Mouse (Mus musculus) cerebellum, postnatal 25 days (tissue): ENCODE measurements around the gene Bcl2l1.

ENCODE experiments used
- DNase-seq, 2 experiments: peaks; one replicate each; pipeline ENCODE4 v3.0.0; 2021; ENCODE audit warnings: mixed read lengths in 2 of 2

The Bcl2l1 gene

DNA sequence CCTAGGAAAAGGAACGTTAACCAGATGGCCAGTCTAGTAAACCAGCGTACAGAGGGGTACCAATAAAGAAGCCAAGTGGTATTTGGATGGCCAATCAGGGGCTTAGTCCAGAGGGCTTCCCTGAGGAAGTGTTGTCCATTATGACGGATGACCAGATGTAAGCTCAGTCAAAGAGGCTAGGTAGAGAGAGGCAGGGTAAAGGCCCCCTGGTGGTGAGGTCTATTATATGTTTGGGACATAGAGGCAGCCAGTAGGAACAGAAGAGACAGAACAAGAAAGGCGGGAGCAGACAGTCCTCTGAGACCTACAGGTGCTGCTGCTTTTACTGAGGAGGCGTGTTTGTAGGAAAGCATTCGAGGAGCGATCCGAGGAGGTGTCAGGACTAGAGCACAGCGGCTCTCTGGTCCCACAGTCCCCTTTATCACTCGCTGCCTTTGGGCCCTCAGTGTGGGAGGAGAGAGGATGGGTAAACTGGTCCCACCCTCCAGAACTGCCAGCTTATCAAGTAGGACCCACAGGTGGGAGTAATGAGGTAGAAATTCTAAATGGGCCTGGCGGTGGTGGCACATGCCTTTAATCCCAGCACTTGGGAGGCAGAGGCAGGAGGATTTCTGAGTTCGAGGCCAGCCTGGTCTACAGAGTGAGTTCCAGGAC is 63.8 kb downstream of the Bcl2l1 start:
- DNase-seq = peak; percentile 37 to 61

DNA sequence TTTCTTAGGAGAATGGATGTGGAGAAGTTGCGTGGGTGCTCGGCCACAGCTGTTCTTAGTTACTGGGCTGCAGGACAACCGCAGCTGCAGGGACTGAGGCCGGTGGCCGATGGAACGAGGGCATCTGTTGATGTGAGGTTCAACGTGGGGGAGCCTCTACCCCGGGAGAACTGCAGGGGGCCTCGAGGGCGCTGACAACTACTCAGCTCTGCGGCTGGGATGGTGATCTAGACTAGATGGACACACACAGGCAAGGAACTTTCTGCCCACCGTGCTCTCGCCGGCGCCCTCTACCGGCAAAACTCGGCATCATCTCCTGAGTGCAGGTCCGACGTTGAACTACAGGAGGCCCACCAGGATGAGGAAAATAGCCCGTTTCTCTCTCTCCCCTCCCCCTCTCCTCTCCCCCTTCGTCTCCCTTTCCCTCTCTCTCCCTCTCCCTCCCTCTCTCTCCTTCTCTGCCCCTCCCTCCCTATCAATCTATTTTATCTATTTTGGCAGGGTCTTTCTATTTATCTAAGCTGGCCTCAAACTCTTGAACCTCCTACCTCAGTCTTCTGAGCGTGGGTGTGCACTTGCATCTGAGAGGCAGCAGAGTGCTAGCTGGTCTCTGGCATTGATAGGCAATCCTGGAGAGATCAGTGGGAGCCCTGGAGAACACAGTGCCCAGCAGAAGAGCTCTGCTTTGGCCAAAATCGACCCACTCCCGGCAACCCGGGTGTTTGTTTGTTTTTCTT is 65.0 kb downstream of the Bcl2l1 start:
- DNase-seq = peak; percentile 91 to 95

DNA sequence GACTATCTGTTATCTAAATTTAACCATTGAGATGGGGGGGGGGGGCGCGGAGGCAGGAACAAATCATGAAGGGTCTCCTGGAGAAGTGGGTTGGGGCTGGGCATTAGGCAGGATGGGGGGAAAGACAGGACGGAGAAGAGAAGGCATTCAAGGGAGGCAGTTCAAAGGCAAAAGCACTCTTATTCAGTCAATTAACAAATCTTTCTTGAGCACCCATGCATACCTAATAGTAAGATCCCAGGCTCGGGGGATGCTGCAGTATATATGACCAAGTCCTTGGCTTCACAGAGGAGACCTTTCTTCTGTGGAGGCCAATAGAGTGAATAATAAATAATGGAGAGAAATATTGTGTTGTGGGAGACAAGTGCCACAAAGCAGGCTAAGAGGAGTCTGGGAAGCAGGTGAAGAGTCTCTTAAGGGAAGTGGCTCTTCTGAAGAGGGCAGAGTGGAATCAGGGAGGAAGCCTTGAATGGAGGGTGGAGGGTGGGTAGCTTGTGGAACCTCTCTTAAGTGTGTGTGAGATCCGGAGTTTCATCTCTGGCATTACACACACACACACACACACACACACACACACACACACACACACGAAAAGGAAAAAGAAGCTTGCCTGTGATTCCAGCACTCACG is 66.4 kb downstream of the Bcl2l1 start:
- DNase-seq = no peak

- DNase-seq = peak in 1 of 2 experiments; percentile 48
Observed at GRCm38 (mm10) chr2:152764172-152765044, 67.1 kb downstream of the Bcl2l1 start.

DNA sequence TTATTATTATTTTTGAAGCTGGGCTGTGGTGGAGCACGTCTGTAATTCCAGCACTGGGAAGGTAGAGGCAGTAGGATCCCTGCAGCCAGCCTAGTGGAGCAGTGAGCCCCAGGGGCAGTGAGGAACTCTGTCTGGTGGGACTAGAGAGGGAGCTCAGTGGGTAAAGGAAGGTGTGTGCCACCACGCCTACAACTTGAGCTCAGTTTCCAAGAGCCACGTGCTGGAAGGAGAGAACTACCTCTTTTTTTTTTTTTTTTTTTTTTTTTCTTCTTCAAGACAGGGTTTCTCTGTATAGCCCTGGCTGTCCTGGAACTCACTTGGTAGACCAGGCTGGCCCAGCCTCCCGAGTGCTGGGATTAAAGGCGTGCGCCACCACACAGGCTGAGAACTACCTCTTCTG is 68.2 kb downstream of the Bcl2l1 start:
- DNase-seq = no peak

GRCm38 (mm10) chr2:152758351-152758750 is 73.2 kb downstream of the Bcl2l1 start:
- no peak for DNase-seq

DNA sequence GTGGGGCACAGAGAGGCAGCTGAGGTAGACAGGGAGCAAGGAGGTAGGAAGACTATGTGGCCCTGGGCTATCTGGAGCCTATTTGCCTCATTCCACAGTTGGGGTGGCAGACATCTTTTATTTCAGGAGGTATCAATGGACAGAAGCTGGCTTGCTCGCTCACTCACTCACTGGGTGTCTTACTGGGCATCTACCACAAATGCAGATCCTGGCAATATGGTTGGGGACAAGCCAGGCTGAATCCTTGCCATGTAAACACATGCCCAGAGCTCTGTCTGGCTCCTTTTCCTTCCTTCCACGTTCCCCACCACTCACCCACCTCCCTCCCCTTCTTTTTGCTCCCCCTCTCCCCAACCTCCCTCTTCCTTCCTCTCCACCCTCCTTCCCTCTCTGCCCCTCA is 74.0 kb downstream of the Bcl2l1 start:
- DNase-seq = peak; percentile 69 to 76

- DNase-seq = peak in 1 of 2 experiments; percentile 10
Observed at GRCm38 (mm10) chr2:152756474-152757393, 74.8 kb downstream of the Bcl2l1 start.

DNA sequence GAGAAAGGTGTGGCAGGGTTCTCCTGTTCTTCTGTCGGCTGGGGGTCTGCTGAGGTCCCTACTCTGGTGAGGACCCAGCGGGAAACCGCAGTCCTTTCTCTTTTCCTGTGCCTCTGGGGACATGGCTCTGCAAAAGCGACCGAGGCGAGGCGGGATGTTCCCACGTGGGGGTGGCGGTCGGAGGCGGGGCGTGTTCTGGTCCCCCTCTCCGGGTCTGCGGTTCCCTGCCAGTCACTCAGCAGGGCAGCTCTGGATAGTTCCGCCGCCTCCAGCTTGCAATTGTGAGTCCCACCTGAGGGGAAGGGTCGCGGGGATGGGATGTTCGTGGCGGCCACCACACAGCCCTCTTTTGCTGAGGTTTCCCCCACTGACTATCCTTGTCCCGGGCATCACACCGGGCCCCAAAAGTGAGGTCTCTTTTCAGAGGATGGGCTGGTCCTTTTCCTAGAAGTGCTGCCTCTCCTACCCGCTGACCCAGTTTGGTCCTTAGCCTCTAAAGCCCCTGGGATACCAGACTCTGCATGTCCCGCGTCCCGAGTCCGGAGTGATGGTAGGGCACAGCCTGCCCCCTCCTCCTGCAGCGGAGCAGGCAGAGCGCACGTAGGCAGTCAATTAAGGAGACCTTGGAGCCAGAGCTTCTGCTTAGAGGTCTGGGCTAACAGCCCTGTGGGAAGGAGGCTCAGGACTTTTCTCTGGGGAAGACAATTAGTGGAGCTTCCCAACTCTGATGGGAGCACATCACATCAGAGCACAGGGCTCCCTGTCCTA is 77.4 kb downstream of the Bcl2l1 start, which contains the start of gene Cox4i2:
TSS of gene Cox4i2 (plus strand) at position 230 of the 768 bp plus-strand sequence.
- peak in 1 of 2 experiments; percentile 26 for DNase-seq

DNA sequence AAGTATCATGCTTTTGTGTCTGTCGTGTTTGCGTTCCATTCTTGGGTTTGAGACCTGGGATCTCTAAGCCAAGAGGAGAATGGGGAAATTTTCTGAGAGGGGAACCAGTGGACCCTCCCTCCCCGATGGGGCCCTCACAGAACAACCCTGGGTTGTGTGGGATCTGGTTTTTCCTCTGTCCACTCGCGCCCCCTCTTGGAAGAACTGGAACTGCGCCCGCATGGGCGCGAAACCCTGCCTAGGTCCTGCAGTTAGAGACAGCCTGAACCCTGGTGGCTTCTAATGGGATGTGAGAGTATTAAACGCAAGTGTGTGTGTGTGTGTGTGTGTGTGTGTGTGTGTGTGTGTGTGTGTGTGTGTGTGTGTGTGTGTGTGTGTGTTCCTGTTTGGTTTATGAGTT is 89.1 kb downstream of the Bcl2l1 start:
- peak; percentile 56 to 72 for DNase-seq

DNA sequence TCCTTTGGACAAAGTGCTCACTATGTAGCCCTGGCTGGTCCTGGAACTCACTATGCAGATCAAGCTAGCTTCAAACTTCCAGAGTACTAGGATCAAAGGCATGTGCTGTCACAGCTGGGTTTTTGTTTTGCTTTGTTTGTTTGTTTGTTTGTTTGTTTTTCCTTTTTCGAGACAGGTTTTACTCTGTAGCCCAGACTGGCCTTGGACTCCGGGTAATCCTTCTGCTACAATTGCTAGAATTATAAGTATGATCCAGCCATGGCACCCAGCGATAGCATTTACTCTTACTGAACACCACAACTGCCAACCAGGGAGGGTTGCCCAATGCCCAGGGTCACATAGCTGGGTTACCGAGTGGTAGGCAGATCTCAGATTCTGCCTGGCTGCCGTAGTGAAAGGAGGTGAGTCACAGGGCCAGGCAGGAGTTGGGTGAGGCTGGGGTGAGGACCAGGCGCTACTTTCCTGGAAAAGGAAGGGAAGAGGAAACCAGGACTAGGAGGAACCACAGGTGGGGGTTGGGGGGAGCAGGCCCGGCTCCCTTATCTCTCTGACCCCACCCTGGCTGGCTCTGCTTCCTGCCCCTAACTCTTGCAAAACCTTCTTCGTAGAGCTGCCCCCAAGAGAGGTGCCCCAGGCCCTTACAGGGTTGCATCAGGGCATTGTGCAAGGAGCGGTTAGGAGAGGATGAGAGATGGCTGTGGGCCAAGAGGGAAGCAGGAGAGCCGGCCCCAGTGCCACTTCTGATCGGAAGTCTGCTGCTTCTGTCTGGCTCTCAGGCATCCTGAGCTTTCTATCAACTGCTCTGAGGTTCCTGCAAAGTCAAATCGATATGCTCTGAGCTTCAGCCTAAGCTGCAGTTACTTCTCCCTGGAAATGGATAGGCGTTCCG is 90.1 kb downstream of the Bcl2l1 start:
- DNase-seq = peak in 1 of 2 experiments; percentile 32

DNA sequence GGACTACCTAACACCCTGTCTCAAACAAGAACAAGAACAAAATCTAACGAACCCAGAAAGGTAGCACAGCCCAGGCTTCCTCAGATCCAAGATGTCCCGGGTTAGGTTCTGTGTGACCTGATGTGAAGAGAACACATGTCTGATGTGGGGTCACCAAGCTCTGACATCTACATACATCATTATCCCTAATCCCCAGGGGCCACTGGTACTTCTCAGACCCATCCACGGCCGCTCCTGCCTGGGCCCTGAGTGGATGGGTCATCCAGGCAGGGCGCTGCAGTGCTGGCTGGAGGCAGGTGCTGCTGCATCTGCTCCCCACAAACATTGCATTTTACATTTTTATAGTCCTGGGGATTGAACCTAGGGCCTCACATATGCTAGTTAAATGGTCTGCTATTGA is 91.0 kb downstream of the Bcl2l1 start:
- DNase-seq = no peak

DNA sequence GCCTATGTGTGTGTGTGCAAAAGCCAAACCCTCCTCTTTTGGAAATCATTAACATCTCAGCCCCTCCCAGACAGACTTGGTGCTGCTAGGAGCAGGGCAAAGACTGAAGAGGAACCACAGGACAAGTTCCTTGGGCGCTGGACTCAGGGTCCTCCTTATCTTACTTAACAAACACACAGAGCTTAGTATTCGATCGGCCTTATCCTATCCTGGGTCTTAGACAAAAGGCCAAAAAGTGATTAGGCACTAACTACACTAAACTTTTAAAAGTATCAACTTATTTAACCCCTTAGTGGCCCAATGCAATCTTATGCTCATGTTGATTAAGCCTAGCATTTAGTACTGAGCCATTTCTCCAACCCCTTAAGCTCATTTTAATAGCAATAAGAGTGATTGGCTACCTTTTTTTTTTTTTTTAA is 91.7 kb downstream of the Bcl2l1 start:
- DNase-seq = no peak

GRCm38 (mm10) chr2:152739031-152739841 is 92.3 kb downstream of the Bcl2l1 start:
- peak; percentile 38 to 61 for DNase-seq

- no peak for DNase-seq
Observed at GRCm38 (mm10) chr2:152738341-152738740, 93.2 kb downstream of the Bcl2l1 start.

DNA sequence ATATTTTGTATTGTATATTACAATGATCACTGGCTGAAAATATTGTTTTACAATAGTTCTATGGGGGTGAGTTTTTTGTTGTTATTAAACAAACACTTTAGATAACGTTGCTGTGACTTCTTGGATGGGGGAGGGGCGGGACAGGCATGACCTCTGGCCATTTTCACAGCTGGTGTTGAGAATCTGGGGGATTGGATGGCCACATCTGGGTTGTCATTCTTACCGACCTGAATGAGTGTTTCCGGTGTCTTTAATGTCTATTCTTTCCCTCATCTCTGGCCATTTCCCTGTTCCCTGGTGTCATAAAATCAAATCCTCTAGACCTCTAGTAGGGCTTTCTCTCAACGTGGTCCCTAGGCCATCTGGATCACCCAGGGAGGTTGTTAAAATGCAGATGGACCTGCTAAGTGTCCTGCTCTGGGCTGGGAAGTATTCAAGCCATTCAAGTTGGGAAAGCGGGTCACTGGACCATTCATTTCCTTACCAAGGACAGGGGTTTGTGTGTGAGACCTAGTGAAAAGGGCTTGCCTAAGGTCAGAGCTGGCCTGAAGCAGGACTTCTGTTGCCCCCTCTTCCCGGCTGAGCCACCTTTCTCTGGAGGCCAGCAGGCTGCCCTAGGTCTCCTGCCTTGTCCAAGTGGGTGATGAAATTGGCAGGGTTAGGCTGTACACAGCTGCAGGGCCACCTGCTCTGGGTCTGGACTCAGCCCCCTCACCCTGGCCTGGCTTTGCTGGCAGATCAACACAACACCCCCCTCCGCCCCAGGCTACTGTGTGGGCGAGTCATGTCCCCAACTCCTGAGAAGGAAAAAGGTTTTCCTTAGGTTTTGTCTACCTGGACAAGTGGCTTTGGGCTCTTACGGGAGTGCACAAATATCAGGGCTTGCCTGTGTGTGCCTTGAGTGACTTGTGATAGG is 94.0 kb downstream of the Bcl2l1 start:
- DNase-seq = no peak

- DNase-seq = peak; percentile 48 to 58
Observed at GRCm38 (mm10) chr2:152736748-152737147, 94.8 kb downstream of the Bcl2l1 start.
